In genomic region chr2:30902256-30902655, GRCm38 (mm10) we compare ENCODE assay signal across 10 mouse cellular contexts. TPM values are rescaled to one million over a fixed set of nuclear protein-coding genes. Genes with fewer than 3 reads are reported as not detected.
DNase-seq lines count a peak whose midpoint lies in the region; ATAC-seq lines count a peak whose summit lies in the region.
"Had no signal": no experiment of that assay in that cellular context is flagged by ENCODE, and none has a peak within 500 bp of the region (broad histone marks: within the 10 kb centered on the region; RNA-seq: fewer than 3 reads in every experiment).

No protein-coding gene starts in this region.

- no peak for DNase-seq in kidney, postnatal 36 days
- DNase-seq in embryonic facial prominence, embryonic 11.5 days (ENCODE audit: low spot score), result no peak
- DNase-seq in right cerebral cortex, adult 18-20 months, result no peak
- DNase-seq in gastrocnemius, postnatal 4 days (ENCODE audit: low spot score in 2 of 2), result no peak
- DNase-seq in layer of hippocampus, adult 9-11 months, result no peak
- DNase-seq: thymus, postnatal 36 days had no signal

- WGBS in kidney, embryonic 16.5 days, result 36% methylated on average over 8 of the region's 8 CpGs
- 23% methylated on average over 8 of the region's 8 CpGs for WGBS in embryonic facial prominence, embryonic 11.5 days
- WGBS in hindbrain, embryonic 12.5 days, result 32% methylated on average over 8 of the region's 8 CpGs
- 49% methylated on average over 8 of the region's 8 CpGs for WGBS in midbrain, embryonic 15.5 days

- H3K4me3 ChIP-seq in kidney, embryonic 16.5 days (ENCODE audit: low read length), result peak overlapping the region; percentile 51
- H3K4me3 ChIP-seq in embryonic facial prominence, embryonic 11.5 days (ENCODE audit: low read depth, low read length), result peak overlapping the region; percentile 44
- H3K4me3 ChIP-seq in hindbrain, embryonic 12.5 days, result peak overlapping the region; percentile 36
- peak overlapping the region; percentile 32 for H3K4me3 ChIP-seq in midbrain, embryonic 15.5 days

- H3K9ac ChIP-seq in kidney, embryonic 16.5 days (replicated peaks; ENCODE audit: low read length), result peak overlapping the region; percentile 73
- peak overlapping the region; percentile 60 for H3K9ac ChIP-seq in embryonic facial prominence, embryonic 11.5 days (replicated peaks; ENCODE audit: low read length)
- H3K9ac ChIP-seq in hindbrain, embryonic 12.5 days, result peak overlapping the region; percentile 62; the same call in 1 of the 2 replicates
- H3K9ac ChIP-seq in midbrain, embryonic 15.5 days, result 0 out of 2 replicates have a peak overlapping the region, but pooled peaks have one; percentile 40

- H3K9me3 ChIP-seq in kidney, embryonic 16.5 days (ENCODE audit: low read length), result no peaks in the 10 kb centered on the region
- no peaks in the 10 kb centered on the region for H3K9me3 ChIP-seq in embryonic facial prominence, embryonic 11.5 days (replicated peaks; ENCODE audit: control insufficient read depth, low read length)
- H3K9me3 ChIP-seq in hindbrain, embryonic 12.5 days (replicated peaks), result no peaks in the 10 kb centered on the region
- no peaks in the 10 kb centered on the region for H3K9me3 ChIP-seq in midbrain, embryonic 15.5 days
- H3K9me3 ChIP-seq: G1E had no signal

- H3K27ac ChIP-seq in kidney, embryonic 16.5 days (ENCODE audit: low read length), result peak overlapping the region; percentile 59; the same call in 1 of the 2 replicates
- no peak overlapping the region for H3K27ac ChIP-seq in embryonic facial prominence, embryonic 11.5 days (replicated peaks; ENCODE audit: low read depth, low read length)
- H3K27ac ChIP-seq in hindbrain, embryonic 12.5 days, result no peak overlapping the region
- no peak overlapping the region for H3K27ac ChIP-seq in midbrain, embryonic 15.5 days

- ATAC-seq in kidney, embryonic 16.5 days (ENCODE audit: low FRiP score, low TSS enrichment), result no peak
- no peak for ATAC-seq in embryonic facial prominence, embryonic 11.5 days (replicated peaks; ENCODE audit: insufficient number of reproducible peaks, low FRiP score, low TSS enrichment, low read depth)
- no peak for ATAC-seq in hindbrain, embryonic 12.5 days (ENCODE audit: low FRiP score)
- ATAC-seq in midbrain, embryonic 15.5 days (replicated peaks), result no peak

- no peaks in the 10 kb centered on the region for H3K36me3 ChIP-seq in kidney, embryonic 16.5 days (ENCODE audit: insufficient read depth, low read length)
- H3K36me3 ChIP-seq in embryonic facial prominence, embryonic 11.5 days (replicated peaks; ENCODE audit: control insufficient read depth, insufficient read depth, low read depth, low read length), result no peaks in the 10 kb centered on the region
- H3K36me3 ChIP-seq in hindbrain, embryonic 12.5 days, result no peaks in the 10 kb centered on the region
- no peaks in the 10 kb centered on the region for H3K36me3 ChIP-seq in midbrain, embryonic 15.5 days (replicated peaks)
- H3K36me3 ChIP-seq: G1E had no signal

- peaks cover 33% of the 10 kb centered on the region for H3K4me1 ChIP-seq in kidney, embryonic 16.5 days (ENCODE audit: insufficient read depth, low read length)
- peaks cover 5% of the 10 kb centered on the region for H3K4me1 ChIP-seq in embryonic facial prominence, embryonic 11.5 days (ENCODE audit: control insufficient read depth, insufficient read depth, low read length)
- H3K4me1 ChIP-seq in hindbrain, embryonic 12.5 days, result peaks cover 21% of the 10 kb centered on the region
- H3K4me1 ChIP-seq in midbrain, embryonic 15.5 days, result peaks cover 10% of the 10 kb centered on the region

- H3K27me3 ChIP-seq in kidney, embryonic 16.5 days (ENCODE audit: insufficient read depth, low read length), result no peaks in the 10 kb centered on the region
- no peaks in the 10 kb centered on the region for H3K27me3 ChIP-seq in embryonic facial prominence, embryonic 11.5 days (ENCODE audit: control insufficient read depth, insufficient read depth, low read length)
- H3K27me3 ChIP-seq in hindbrain, embryonic 12.5 days, result peaks cover 16% of the 10 kb centered on the region
- 0 out of 2 replicates have a peak, but pooled peaks cover 9% of the 10 kb centered on the region for H3K27me3 ChIP-seq in midbrain, embryonic 15.5 days (replicated peaks)

- H3K4me2 ChIP-seq in kidney, embryonic 16.5 days (replicated peaks; ENCODE audit: low read depth, low read length), result peak overlapping the region; percentile 76
- H3K4me2 ChIP-seq in embryonic facial prominence, embryonic 11.5 days (ENCODE audit: low read depth, low read length), result peak overlapping the region; percentile 82
- peak overlapping the region; percentile 72 for H3K4me2 ChIP-seq in hindbrain, embryonic 12.5 days (replicated peaks)
- peak overlapping the region; percentile 56 for H3K4me2 ChIP-seq in midbrain, embryonic 15.5 days

RNA-seq across cellular contexts. Expression of gene Ptges, which starts 27.4 kb away (rescaled TPM):
- 19.1 and 25.2 TPM in 2 replicates for polyA plus RNA-seq in kidney, embryonic 16.5 days (2015; fragmentation: Nextera tagmentation; extraction: Ambion mirVana)
- 9.1 and 9.3 TPM in 2 replicates for polyA plus RNA-seq in embryonic facial prominence, embryonic 11.5 days (2014; fragmentation: Nextera tagmentation; extraction: Ambion mirVana)
- 4.7 and 7.1 TPM in 2 replicates for polyA plus RNA-seq in hindbrain, embryonic 12.5 days (2016; fragmentation: Nextera tagmentation; extraction: Ambion mirVana)
- polyA plus RNA-seq in midbrain, embryonic 15.5 days (2015; fragmentation: Nextera tagmentation; extraction: Ambion mirVana), result 5.1 and 6.3 TPM in 2 replicates
- 10 to 100 TPM in 1 of 2 experiments, 1 to 10 TPM in 1; 8.8 to 12.1 TPM for total RNA-seq in gastrocnemius, postnatal 4 days (2021)
- polyA plus RNA-seq: G1E had no signal

RNA-seq across cellular contexts. Expression of gene Tor1b, which starts 50.5 kb away (rescaled TPM):
- polyA plus RNA-seq in kidney, embryonic 16.5 days (2015; fragmentation: Nextera tagmentation; extraction: Ambion mirVana), result 38.9 and 40.4 TPM in 2 replicates
- 26.0 and 28.4 TPM in 2 replicates for polyA plus RNA-seq in embryonic facial prominence, embryonic 11.5 days (2014; fragmentation: Nextera tagmentation; extraction: Ambion mirVana)
- 22.9 and 23.2 TPM in 2 replicates for polyA plus RNA-seq in hindbrain, embryonic 12.5 days (2016; fragmentation: Nextera tagmentation; extraction: Ambion mirVana)
- polyA plus RNA-seq in midbrain, embryonic 15.5 days (2015; fragmentation: Nextera tagmentation; extraction: Ambion mirVana), result 19.9 and 20.8 TPM in 2 replicates
- 10 to 100 TPM; 29.3 to 30.4 TPM for total RNA-seq in gastrocnemius, postnatal 4 days (2021)
